Mouse (Mus musculus) heart, postnatal 10 days (tissue): ENCODE results near the gene Lypd6b. TPM values are rescaled to one million over a fixed set of nuclear protein-coding genes. Genes with fewer than 3 reads are reported as not detected.

Experiments
- DNase-seq, 2 experiments: peaks; one replicate each; pipeline ENCODE4 v3.0.0; 2021
- intact Hi-C: fragments of 180-260 bp; cut with DNase I; formaldehyde crosslinking; loops from one replicate; pipeline ENCODE4 v1.15.1; 2025
- total RNA-seq, 2 experiments: library from RNA; stranded (reverse); gene quantifications; 2 replicates each; pipeline ENCODE4 v1.2.3; 2021

The Lypd6b gene
- total RNA-seq, 2 experiments from 2014 or later = 0.29 TPM; not detected in 1

DNA sequence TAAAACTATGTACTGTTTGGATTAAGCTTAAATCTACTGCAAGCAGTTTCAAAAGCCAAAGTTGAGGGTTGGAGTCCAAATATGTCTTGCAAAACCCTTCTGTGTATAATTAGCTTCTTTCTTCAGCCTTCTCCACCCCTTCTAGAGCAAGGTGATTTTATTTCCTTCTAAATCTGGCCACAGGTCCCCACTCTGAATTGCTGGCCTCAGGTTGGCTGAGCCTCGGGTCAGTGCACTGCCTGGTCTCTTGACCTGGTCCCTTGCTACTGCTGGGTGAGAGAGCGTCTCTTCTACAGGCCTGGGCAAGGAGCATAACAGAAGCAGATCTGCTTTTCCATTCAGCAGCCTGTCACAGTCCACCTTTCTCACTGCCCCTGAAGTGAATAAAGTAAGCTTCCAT lies 18.6 kb upstream of the Lypd6b start:
- intact Hi-C loops = loop anchor here (10.0 kb wide), 1 partner anchor 296 kb away; the partner anchor contains the start of gene Lypd6
- DNase-seq = no peak

DNA sequence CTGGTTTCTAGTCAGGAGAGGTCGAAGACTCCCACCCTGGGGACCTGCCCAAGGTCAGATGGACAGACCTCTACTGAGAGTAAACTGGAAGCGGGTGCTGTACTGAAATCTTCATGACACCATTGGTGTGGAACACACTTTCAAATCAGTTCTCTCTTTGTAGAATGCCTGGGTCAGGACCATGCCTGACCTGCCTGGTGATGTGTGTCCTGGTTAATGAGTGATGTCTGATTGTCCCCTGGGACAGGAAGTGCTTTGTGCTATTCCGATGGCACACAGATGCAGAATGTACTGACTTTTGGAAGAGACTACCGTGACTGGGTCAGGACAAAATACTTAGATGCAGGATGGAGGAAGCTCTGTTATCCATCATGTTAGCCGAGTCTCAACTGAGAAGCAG lies 17.0 kb upstream of the Lypd6b start:
- intact Hi-C loops = no loop called here
- no peak for DNase-seq

DNA sequence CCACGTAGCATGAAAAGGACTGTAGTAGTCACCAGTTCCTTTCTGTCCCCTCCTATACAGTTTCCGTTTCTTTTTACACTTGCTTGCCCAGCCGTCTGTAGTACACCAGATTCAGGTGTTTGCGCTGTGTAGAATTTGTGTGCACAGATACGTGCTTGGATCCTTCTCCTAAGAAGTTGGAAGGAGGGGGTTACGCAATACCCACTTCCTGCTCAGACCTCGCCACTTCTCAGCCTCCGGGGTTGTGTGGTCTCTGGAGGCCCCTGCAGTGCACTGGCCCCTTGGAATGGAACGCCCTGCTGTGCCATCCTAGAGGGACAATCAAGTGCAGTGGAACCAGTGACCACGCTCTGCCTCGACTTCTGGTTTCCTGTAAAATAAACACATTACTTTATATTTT lies 16.3 kb upstream of the Lypd6b start:
- intact Hi-C loops = no loop called here

DNA sequence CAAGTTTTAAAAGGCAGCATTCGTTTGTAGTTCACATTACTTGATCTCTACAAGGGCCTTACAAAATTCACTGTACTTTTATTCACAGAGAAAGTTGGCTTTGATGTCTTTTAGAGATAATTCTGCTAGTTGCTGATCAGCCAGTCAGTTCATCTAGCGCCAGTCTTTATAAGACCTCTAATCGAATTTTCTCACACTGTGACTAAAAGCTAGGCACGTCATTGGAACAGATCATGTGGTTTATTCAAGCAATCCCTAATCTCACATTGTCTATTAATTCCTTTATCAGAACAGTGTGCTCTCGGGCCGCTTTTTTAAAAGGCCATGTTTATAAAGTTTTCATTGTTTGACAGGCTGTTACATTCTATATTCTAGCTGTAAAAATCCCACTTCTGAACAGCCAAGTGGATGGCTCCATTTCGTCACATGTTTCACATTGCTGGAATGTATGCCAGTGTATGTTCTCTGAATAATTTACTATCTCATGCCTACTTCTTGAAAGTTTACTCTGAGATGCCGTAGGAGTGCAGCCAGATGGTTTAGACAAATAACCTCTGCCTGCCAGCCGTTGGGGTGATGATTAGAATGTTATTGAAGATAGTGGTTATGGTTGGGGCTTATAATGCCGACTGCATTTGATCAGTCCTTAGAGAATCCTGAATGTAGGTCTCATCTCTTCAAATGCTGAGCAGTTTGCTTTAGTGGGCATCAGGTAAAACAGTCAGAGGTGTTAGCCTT lies 14.1 kb upstream of the Lypd6b start:
- intact Hi-C loops = no loop called here
- no peak for DNase-seq

More for the DNA sequence above, 16.3 kb upstream of the Lypd6b start:
- no peak for DNase-seq

DNA sequence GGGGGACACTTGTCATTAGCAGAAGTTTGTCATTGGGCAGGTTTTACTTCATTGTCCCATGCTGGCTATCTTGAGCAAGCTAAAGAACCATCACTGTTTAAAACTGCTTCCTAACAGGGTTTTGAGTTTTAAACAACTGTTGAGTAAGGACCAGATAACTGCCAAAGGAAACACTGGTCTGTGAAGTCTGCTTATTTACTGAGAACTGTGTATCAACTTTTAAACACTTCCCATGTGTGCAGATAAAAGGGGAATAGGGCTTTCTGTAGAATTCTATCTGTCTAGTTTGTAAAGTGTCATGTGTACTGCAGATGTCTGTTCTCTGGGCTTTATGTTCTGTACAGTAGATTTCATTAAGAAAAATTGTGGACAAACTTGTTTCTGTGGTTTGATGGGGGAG lies 13.3 kb upstream of the Lypd6b start:
- no peak for DNase-seq

DNA sequence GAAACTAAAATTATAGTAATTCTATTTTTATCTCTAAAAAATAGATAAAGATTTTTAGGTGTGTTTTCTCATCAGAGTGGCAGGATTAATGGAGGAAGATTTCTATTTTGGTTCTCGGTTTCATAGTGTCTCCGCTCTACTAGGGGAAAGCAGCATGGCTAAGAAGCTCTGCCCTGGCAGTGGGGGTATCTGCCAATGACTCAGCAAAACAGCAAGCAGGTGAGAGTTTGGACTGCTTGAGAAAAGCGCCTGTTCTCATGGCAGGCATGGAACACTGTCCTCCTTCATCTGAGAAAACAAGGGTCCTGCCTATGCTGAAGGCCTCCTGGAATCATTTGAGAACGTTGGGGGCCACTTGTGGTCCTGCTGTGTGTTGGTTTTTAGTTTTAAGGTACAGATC lies 12.3 kb upstream of the Lypd6b start:
- no peak for DNase-seq
- intact Hi-C loops = no loop called here

More for the DNA sequence above, 13.3 kb upstream of the Lypd6b start:
- intact Hi-C loops = no loop called here

DNA sequence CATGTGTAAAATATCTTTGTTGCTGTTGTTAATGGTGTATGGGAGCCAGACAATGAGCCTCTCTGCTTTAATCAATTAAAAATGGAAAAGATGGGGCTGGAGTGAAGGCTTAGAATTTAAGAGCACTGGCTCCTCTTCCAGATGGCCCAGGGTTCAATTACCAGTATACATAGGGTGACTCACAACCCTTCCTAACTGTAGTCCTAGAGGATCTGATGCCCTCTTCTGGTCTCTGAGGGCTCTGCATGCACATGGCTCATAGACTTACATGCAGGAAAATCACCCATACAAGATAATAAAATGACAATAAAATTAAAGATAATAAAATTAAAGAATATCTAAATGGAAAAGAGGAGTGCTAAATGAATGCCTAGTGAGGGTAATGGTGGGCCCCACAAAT lies 11.8 kb upstream of the Lypd6b start:
- intact Hi-C loops = no loop called here
- no peak for DNase-seq

DNA sequence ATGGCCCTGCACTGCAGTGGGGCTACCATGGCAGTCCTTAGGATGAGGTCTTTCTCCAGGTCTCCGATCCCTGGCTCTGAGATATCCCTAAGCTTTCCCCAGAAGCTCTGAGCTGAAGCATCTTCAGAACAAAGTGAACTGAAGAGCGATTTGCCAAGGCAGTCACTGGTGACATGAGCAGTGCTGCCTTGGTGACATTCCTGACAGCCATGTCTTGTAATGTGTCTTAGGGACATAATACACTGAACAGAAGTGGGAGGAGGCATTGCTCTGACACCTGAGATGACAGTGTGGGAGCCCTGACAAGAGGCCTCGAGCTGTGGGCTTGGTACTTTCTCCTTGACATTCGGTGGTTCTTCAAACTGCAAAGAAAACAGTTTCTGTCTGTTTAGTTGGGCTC lies 11.1 kb upstream of the Lypd6b start:
- DNase-seq = no peak
- intact Hi-C loops = no loop called here

DNA sequence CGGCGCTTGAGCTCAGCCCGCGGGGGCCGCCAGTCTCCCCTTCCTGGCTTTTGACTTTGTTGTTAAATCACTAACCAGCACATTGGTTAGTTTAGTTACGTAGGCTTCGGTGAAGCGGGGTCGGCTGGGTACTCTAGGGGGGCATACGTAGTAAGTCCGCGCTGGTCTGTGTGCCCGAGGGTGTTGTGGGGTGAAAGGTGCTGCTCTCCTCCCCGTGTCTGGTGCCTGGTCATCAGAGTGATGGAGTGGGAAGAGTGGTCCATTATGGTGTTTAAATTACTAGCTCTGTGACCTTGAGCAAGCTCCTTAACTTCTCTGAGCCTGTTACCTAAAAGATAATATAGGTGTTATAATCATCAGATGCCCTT lies 547 bp downstream of the Lypd6b start:
- no peak for DNase-seq
- intact Hi-C loops = no loop called here

DNA sequence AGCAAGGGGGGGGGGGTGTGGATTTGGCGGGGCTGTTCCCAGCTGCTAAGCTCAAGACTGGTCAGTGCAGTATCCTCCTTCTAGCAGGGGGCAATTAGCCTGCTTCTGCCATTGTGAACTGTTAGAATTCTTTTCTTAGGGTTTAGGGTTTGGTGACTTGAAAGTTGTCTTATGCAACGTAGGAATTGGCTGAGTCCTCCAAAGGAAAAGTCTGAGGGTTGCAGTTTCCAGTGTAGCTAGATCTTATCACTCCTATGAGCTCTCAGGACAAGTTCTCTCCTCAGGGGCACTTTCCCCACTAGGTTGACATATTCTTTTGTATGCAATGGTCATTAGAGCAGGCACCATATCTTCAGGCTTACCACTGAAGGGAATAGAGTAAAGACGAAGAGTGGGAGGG lies 1.2 kb downstream of the Lypd6b start:
- DNase-seq = no peak

DNA sequence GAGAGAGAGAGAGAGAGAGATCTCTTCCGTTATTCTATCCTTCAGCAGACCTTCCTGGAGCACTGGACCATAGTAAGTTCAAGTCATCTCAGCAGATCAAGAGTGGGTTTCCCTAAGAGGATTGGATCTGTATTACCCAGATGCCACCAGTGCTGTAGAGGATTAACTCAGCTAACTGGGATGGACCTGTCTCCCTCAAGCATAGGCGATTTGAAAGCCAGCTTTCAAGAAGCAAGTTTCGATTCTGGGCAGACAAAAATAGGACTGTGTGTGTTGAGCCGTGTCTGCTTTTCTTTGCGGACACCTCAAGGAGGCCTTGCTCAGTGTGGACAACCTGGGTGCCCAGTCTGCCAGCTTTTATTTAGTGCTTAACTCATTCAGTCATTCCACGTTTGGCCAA lies 1.6 kb downstream of the Lypd6b start:
- DNase-seq = no peak
- intact Hi-C loops = no loop called here

More for the DNA sequence above, 1.2 kb downstream of the Lypd6b start:
- intact Hi-C loops = no loop called here

DNA sequence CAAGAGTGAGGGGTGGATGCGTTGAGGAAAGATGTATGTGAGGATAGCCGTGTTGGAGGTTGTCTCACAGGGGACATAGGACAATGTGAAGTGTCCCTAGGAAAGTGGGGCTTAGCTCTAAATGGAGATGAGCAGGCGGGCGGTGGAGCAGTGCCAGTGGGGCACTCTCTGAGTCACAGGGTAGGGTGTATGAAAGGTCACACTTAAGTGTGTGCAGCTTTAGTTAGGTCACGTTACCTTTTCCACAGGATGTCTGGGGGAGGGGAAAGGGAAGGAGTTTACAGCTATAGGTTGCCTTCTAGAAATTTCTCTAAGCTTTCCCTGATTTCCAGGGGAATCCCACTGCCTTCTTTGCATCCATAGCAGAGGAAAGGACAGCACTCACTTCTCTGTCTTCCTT lies 2.0 kb downstream of the Lypd6b start:
- DNase-seq = no peak
- intact Hi-C loops = no loop called here

DNA sequence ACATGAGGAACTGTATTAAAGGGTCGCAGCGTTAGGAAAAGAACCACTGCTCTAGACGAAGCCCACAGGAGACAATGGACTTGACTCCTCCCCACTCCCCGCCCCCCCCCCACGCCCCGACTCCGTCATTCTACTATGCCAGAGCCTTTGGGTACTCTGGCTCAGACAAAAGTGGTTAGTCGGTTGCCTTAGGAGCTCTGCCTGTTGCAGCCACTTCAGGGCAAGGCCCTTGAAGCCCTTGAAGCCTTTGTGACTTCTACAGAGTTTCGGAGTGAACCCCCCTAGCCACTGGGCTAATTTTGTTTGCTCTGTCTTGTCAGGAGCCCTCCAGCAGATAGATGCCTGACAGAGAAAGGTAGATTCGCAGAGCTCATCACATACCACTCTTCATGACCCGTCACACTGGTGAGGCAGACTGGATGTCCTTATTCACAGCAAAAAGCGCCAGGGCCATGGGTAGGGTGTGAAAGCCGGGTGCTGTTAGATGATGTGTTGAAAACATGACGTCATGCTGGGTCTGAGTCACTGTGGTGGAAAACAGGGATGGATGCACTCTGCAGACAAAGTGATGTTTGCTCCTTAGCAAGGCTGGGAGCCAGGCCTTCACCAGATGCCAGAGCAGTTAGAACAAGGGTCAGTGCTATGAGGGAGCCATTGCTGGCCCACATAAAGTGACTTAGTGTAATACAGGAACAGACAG lies 10.1 kb downstream of the Lypd6b start:
- intact Hi-C loops = no loop called here
- peak; percentile 60 to 62 for DNase-seq

DNA sequence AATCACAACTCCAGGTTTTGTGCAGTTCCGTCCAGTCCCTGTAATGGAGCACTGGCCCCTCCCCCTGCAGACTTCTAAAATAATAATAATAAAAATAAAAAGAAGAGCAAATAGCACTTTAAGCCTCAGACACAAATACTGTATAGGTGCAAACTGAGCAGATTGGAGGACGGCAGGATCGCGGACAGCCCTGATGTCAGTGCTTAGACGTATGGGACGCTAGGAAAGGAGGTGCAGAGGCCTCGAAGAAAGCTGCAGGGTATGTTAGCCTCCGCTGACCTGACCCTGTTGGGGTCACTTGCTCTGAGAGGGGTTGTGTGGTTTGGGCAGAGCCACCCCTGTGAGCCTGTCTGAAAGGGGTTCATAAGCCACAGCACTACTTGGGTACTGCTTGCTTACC lies 17.0 kb downstream of the Lypd6b start:
- intact Hi-C loops = no loop called here
- DNase-seq = no peak

DNA sequence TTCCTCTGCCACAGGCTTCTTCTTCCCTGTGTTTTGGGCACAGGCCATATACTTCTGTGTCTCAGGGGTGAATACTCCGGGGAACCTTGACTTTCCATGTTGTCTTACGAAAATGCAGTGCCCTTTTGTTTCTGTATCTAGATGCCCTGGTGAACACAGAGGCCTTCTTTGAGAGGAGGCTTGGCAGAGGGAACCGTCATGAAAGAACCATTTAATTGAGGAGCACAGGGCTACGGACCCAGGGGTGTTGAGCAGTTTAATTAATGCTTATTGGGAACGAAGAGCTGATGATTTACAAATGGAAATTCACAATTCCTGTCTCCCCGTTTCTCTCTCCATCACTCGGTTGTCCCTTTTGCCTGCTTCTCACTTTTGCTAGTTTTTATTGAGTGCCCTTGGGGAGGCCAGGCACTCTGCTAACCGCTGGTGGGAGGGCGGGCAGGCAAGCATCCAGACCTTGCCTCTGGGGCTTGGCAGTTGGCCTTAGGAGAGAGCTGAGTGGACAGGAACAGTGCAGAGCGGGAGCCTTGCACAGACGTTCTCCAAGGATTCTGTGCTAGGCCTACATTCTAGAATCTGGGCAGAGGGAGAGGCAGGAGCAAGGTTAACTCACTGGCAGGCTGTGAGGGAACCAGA lies 18.4 kb downstream of the Lypd6b start:
- peak; percentile 14 to 17 for DNase-seq
- intact Hi-C loops = no loop called here

DNA sequence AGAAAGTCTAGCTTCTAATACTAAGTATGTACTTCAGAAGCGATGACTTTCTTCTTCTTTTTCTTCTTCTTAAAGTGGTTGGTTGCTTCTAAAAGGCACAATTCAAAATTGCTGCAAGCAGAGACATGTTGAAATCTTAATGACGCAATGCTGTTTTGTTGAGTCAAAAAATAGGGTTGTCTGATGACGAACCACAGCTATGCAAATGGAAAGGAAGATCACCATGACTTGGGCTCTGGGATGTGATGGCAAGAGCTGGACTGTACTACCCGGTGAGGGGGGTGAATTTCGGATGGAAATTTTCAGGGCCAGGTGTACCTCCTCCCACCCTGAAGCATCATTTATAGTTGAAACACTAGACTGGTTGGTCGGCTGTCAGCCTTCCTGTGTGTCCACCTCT lies 22.0 kb downstream of the Lypd6b start:
- no peak for DNase-seq
- intact Hi-C loops = no loop called here

DNA sequence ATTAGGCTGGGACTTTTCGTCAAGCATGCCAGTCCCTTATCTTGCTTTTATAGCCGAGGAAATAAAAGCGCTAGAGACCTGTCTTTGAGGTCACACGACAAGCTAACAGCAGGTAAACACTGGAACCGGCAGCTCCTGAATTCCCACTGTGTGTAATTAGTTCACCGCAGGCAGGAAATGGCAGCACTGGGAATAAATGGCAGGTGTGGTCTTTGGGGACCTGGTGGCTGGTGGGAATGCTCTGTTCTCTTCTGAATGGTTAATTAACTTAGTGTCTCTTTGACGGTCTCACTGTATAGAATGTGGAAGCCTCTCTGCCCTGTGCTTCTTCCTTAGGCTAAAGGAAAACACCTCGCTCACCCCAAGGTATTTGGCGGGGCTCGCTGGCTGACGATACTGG lies 23.9 kb downstream of the Lypd6b start:
- no peak for DNase-seq
- intact Hi-C loops = no loop called here

DNA sequence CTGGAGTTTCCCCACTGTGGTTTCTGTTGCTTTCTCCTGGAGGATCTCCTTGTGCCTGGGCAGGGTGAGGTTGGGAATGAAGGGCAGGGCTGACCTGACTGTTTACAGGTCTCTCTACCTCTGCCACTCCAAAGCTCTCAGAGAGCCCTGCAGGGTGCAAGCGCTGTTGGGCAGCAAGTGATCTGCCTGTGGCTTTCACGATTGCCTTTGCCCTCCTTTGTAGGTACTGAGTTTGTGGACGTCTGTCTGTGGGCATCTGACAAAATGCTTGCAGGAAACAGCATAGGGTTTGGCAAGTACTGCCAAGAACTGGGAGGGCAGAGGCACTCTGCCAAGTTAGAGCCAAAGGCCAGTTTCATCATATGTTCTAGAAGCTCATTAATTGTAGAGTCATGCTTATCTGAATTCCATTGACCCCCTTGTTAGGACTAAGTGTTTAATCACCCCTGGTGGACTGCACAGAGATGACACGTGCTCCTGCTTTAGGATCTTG lies 24.4 kb downstream of the Lypd6b start:
- intact Hi-C loops = no loop called here
- peak; percentile 22 to 26 for DNase-seq

DNA sequence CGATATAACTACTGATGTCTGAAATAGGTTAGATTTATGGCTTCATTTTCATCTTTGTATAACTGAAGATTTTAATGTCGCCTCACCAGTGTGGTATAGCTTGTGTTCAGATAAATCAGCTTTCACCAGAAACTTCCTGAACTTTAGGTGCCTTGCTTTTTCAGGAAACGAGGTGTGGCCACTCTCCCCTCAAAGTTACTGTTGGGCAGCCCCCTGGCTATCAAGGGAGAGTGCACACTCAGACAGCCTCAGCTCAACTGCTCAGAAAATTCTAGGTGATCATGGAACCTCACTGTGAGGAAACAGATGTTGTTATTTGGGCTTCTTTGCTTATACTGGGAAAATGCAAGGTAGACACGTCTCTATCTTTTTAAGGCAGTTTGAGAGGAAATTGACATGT lies 25.7 kb downstream of the Lypd6b start:
- no peak for DNase-seq
- intact Hi-C loops = no loop called here

DNA sequence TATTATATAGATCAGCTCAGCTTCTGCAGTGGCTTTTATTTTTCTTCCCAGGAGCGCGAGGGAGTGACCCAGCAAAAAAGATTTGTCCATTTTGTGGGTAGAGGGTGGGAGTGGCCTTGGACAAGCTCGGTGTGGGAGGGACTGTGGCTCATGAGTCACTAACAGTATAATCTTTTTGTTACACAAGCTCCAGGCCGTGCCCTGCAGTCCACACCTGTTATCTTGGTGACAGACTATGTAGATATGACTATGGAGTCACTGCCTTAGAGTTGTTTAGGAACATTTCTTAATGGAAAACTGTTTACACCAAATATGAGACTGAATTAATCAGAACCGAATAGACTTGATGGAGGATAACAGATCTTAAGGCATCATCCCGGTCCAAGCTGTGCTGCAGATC lies 26.5 kb downstream of the Lypd6b start:
- DNase-seq = no peak
- intact Hi-C loops = no loop called here

DNA sequence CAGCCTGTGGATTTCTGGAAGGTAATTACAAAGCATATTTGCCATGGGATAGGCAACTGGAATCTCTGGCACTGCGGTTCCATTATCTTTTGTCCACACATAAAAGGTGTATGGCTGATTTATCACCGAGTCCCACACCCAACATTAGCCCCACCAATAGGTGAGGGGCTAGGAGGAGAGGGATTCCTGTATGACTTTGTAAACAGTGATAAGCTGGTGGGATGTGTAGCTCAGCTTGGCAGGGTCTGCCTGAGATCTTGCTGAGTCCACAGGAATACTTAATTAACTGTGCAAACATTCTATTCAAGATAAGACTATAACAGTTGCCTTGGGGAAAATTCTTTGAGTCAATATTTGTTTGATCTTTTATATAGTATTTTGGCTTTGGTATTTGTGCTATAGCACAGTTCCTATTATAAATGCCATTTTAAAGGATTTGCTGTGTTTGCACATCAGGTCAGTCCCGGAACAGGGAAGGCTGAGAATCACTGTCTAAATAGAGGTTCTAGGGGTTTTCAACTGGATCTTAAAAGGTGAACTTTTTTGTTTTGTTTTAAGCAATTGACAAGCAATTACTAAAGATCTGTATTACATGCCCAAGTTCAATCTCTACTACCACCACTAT lies 28.3 kb downstream of the Lypd6b start:
- DNase-seq = no peak
- intact Hi-C loops = no loop called here
